Mouse (Mus musculus): ENCODE measurements around the gene Arfgef2. TPM values are rescaled to one million over a fixed set of nuclear protein-coding genes. Genes with fewer than 3 reads are reported as not detected.

Arfgef2 gene
- total and polyA plus RNA-seq, 3 experiments, result 9.2 to 18.7 (median 11.2) TPM

DNA sequence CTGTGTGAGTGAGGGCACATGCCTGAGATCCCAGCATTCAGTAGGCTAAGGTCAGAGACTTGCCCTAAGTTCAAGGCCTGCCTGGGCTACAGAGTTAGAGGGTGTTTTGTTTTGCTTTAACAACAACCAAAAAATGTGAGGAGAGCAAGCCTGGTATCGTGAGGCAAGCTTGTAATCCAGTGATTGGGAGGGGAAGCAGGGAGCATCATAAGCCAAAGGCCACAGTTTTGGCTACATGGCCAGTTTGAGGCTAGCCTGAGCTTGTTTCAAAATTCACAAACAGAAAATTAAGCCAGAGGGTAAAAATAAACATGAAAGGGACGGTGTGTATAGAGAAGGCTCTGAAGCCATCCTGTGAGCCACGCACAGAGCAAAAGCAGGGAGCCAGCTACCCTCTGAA lies 80.8 kb downstream of the Arfgef2 start:
- H3K4me1 ChIP-seq (ENCODE audit: control insufficient read depth in 1 of 2, insufficient read depth in 2 of 2), result peaks cover 0 to 3% of the 10 kb centered on the region in 2 experiments; a peak in 2 of 4 replicates
- dilution Hi-C loops (cut with MboI; ENCODE audit: extremely low pct_ligation_motif_present, extremely low pct_unique_long_range_greater_than_20kb, low sequenced_read_pairs), result no loop called here
- H3K4me2 ChIP-seq (ENCODE audit: insufficient read depth, low read depth, poor library complexity, severe bottlenecking), result no peak overlapping the region
- H3K27me3 ChIP-seq (replicated peaks), result no peaks in the 10 kb centered on the region
- no peak overlapping the region for H3K4me3 ChIP-seq (replicated peaks in 1 of 3; ENCODE audit: low read depth in 2 of 3, low read length in 2 of 3, poor library complexity in 1 of 3)
- H3K9me3 ChIP-seq (replicated peaks; ENCODE audit: low read length), result no peaks in the 10 kb centered on the region
- peaks cover 29 to 72% of the 10 kb centered on the region in 2 experiments for H3K36me3 ChIP-seq (replicated peaks in 1 of 2; ENCODE audit: control insufficient read depth in 1 of 2, insufficient read depth in 1 of 2, low read length in 1 of 2)
- TF ChIP-seq USF2 (conservative IDR thresholded peaks at IDR 0.05; ENCODE audit: low read depth, low read length) (no peak), NELFE (IDR thresholded peaks at IDR 0.05; ENCODE audit: low read depth, low read length) (no peak), RCOR1 (conservative IDR thresholded peaks at IDR 0.05; ENCODE audit: low read depth, low read length) (no peak), ELF1 (IDR thresholded peaks at IDR 0.05; ENCODE audit: low read depth, low read length) (no peak)
- in situ Hi-C loops (cut with MboI; ENCODE audit: low pct_ligation_motif_present, low pct_unique_long_range_greater_than_20kb, low sequenced_read_pairs), result no loop called here
- H3K27ac ChIP-seq (ENCODE audit: insufficient read depth, low read depth), result no peak overlapping the region
- DNase-seq (ENCODE audit: extremely low read depth), result no peak
- no peaks in the 10 kb centered on the region for H3K79me2 ChIP-seq (replicated peaks; ENCODE audit: control insufficient read depth, extremely low read depth, insufficient read depth, poor library complexity, severe bottlenecking)
- no peak overlapping the region for H3K9ac ChIP-seq (ENCODE audit: insufficient read depth, low read depth)

DNA sequence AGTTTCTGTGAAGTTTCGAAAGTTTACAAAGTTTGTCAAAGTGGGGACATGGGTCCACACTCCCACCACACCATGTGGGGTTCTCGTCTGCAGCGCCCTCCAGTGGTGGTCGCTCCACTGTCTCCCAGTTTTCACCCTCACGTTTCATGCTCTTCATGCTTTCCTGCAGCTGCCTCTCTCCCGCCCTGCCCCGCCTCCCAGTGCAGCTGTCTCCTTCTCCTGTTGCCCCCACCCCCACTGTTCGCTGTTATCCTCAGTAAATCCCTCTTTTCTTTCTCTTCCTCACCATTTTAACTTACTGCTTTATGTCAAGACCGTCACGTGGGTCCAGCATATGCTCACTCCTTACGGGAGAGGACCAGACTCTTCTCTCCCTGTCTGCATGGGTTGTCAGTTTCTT lies 82.4 kb downstream of the Arfgef2 start:
- no peak for TF ChIP-seq MEF2A (IDR thresholded peaks at IDR 0.05; ENCODE audit: borderline replicate concordance, low read depth, low read length)
- peak; percentile 22 for TF ChIP-seq SMC3 (IDR thresholded peaks at IDR 0.05; ENCODE audit: low read depth, low read length)
- peak; percentile 10 for TF ChIP-seq RAD21 (IDR thresholded peaks at IDR 0.05; ENCODE audit: low read depth, low read length)
- peak; percentile 31 to 52; a peak in 3 of 4 replicates for TF ChIP-seq CTCF (conservative IDR thresholded peaks at IDR 0.05 in 1 of 2, IDR thresholded peaks at IDR 0.05 in 1 of 2; ENCODE audit: low read depth in 2 of 2, low read length in 2 of 2)
- Histone ChIP-seq H3K36me3 (replicated peaks in 1 of 2; ENCODE audit: control insufficient read depth in 1 of 2, insufficient read depth in 1 of 2, low read length in 1 of 2) (peaks cover 32 to 76% of the 10 kb centered on the region in 2 experiments), H3K9ac (ENCODE audit: insufficient read depth, low read depth) (no peak overlapping the region), H3K4me1 (ENCODE audit: control insufficient read depth in 1 of 2, insufficient read depth in 2 of 2) (peaks cover 0 to 3% of the 10 kb centered on the region in 2 experiments; a peak in 2 of 4 replicates), H3K27me3 (replicated peaks) (no peaks in the 10 kb centered on the region), H3K4me2 (ENCODE audit: insufficient read depth, low read depth, poor library complexity, severe bottlenecking) (no peak overlapping the region), H3K79me2 (replicated peaks; ENCODE audit: control insufficient read depth, extremely low read depth, insufficient read depth, poor library complexity, severe bottlenecking) (no peaks in the 10 kb centered on the region), H3K27ac (ENCODE audit: insufficient read depth, low read depth) (no peak overlapping the region), H3K9me3 (replicated peaks; ENCODE audit: low read length) (no peaks in the 10 kb centered on the region), H3K4me3 (replicated peaks in 1 of 3; ENCODE audit: low read depth in 2 of 3, low read length in 2 of 3, poor library complexity in 1 of 3) (no peak overlapping the region)
- dilution Hi-C loops (cut with MboI; ENCODE audit: extremely low pct_ligation_motif_present, extremely low pct_unique_long_range_greater_than_20kb, low sequenced_read_pairs) (no loop called here), in situ Hi-C loops (cut with MboI; ENCODE audit: low pct_ligation_motif_present, low pct_unique_long_range_greater_than_20kb, low sequenced_read_pairs) (no loop called here)
- no peak for DNase-seq (ENCODE audit: extremely low read depth)

DNA sequence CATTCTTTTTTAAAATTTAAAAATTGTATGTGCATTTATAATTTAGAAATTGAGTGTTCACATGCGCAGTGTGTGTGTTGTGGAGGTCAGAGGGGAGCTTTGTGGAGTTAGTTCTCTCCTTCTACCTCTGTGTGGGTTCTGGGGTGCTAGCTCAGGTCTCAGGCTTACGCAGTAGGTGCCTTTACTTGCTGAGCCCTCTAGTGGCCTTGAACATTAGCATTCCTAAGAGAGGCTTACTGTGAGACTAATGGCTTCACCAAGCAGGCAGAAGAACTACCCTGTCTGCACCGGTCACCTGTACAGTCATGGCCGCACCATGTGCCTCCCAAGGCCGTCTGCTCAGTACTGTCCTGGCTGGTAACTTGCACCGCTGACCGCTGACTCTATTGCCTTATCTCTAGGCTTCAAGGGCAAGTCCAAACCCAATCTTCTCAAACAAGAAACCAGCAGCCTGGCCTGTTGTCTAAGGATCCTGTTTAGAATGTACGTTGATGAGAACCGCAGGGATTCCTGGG lies 86.0 kb downstream of the Arfgef2 start:
- Histone ChIP-seq H3K4me3 (replicated peaks in 1 of 3; ENCODE audit: low read depth in 2 of 3, low read length in 2 of 3, poor library complexity in 1 of 3) (no peak overlapping the region), H3K27me3 (replicated peaks) (no peaks in the 10 kb centered on the region), H3K27ac (ENCODE audit: insufficient read depth, low read depth) (no peak overlapping the region), H3K9ac (ENCODE audit: insufficient read depth, low read depth) (no peak overlapping the region), H3K4me2 (ENCODE audit: insufficient read depth, low read depth, poor library complexity, severe bottlenecking) (no peak overlapping the region), H3K36me3 (replicated peaks in 1 of 2; ENCODE audit: control insufficient read depth in 1 of 2, insufficient read depth in 1 of 2, low read length in 1 of 2) (peaks cover 40 to 82% of the 10 kb centered on the region in 2 experiments), H3K4me1 (ENCODE audit: control insufficient read depth in 1 of 2, insufficient read depth in 2 of 2) (peaks cover 2 to 3% of the 10 kb centered on the region in 2 experiments; a peak in 1 of 4 replicates), H3K9me3 (replicated peaks; ENCODE audit: low read length) (no peaks in the 10 kb centered on the region), H3K79me2 (replicated peaks; ENCODE audit: control insufficient read depth, extremely low read depth, insufficient read depth, poor library complexity, severe bottlenecking) (no peaks in the 10 kb centered on the region)
- TF ChIP-seq RAD21 (IDR thresholded peaks at IDR 0.05; ENCODE audit: low read depth, low read length), result peak; percentile 28
- no peak for TF ChIP-seq BHLHE40 (IDR thresholded peaks at IDR 0.05; ENCODE audit: low read depth, low read length)
- peak in 1 of 2 experiments; percentile 52; a peak in 2 of 4 replicates for TF ChIP-seq CTCF (conservative IDR thresholded peaks at IDR 0.05 in 1 of 2, IDR thresholded peaks at IDR 0.05 in 1 of 2; ENCODE audit: low read depth in 2 of 2, low read length in 2 of 2)
- TF ChIP-seq SMC3 (IDR thresholded peaks at IDR 0.05; ENCODE audit: low read depth, low read length), result peak; percentile 38
- no peak for TF ChIP-seq NELFE (IDR thresholded peaks at IDR 0.05; ENCODE audit: low read depth, low read length)
- TF ChIP-seq MYC (IDR thresholded peaks at IDR 0.05; ENCODE audit: low read depth, low read length), result no peak
- no peak for TF ChIP-seq USF2 (conservative IDR thresholded peaks at IDR 0.05; ENCODE audit: low read depth, low read length)
- in situ Hi-C loops (cut with MboI; ENCODE audit: low pct_ligation_motif_present, low pct_unique_long_range_greater_than_20kb, low sequenced_read_pairs), result no loop called here
- DNase-seq (ENCODE audit: extremely low read depth), result no peak
- dilution Hi-C loops (cut with MboI; ENCODE audit: extremely low pct_ligation_motif_present, extremely low pct_unique_long_range_greater_than_20kb, low sequenced_read_pairs), result no loop called here
